Mouse (Mus musculus) c-Kit-positive CD71-positive TER-119-negative erythroid progenitor cells, embryonic 14.5 days (primary cell): ENCODE measurements around the gene Sh3d19.

Experiments used
- DNase-seq: peaks from one replicate; pipeline ENCODE4 v3.0.0-alpha.2; 2013; ENCODE audit warnings: low read depth

Gene Sh3d19

GRCm38 (mm10) chr3:86028658-86029375 lies 57.9 kb downstream of the Sh3d19 start:
- DNase-seq = no peak

- no peak for DNase-seq
Measured at GRCm38 (mm10) chr3:86030566-86030965, 59.7 kb downstream of the Sh3d19 start.

- no peak for DNase-seq
Measured at GRCm38 (mm10) chr3:86033455-86034090, 62.7 kb downstream of the Sh3d19 start.

GRCm38 (mm10) chr3:86037926-86038484 lies 67.1 kb downstream of the Sh3d19 start:
- DNase-seq = no peak

- no peak for DNase-seq
Measured at GRCm38 (mm10) chr3:86038648-86039047, 67.7 kb downstream of the Sh3d19 start.

GRCm38 (mm10) chr3:86040286-86041201 lies 69.6 kb downstream of the Sh3d19 start:
- DNase-seq = no peak

- no peak for DNase-seq
Measured at GRCm38 (mm10) chr3:86047686-86048408, 76.9 kb downstream of the Sh3d19 start.

GRCm38 (mm10) chr3:86049041-86049440 lies 78.1 kb downstream of the Sh3d19 start:
- DNase-seq = no peak

- DNase-seq = no peak
Measured at GRCm38 (mm10) chr3:86056678-86057077, 85.8 kb downstream of the Sh3d19 start.

GRCm38 (mm10) chr3:86057436-86058095 lies 86.7 kb downstream of the Sh3d19 start:
- no peak for DNase-seq

GRCm38 (mm10) chr3:86069646-86070250 lies 98.8 kb downstream of the Sh3d19 start:
- DNase-seq = no peak

- DNase-seq = no peak
Measured at GRCm38 (mm10) chr3:86070799-86071198, 99.9 kb downstream of the Sh3d19 start.

GRCm38 (mm10) chr3:86072066-86072465 lies 101.2 kb downstream of the Sh3d19 start:
- no peak for DNase-seq

- no peak for DNase-seq
Measured at GRCm38 (mm10) chr3:86072889-86073288, 102.0 kb downstream of the Sh3d19 start.

GRCm38 (mm10) chr3:86075593-86075992 lies 104.7 kb downstream of the Sh3d19 start:
- DNase-seq = no peak

GRCm38 (mm10) chr3:86076511-86077283 lies 105.8 kb downstream of the Sh3d19 start:
- no peak for DNase-seq

- no peak for DNase-seq
Measured at GRCm38 (mm10) chr3:86083051-86083450, 112.1 kb downstream of the Sh3d19 start.

GRCm38 (mm10) chr3:86085001-86085400 lies 114.1 kb downstream of the Sh3d19 start:
- no peak for DNase-seq

- DNase-seq = no peak
Measured at GRCm38 (mm10) chr3:86087872-86088271, 117.0 kb downstream of the Sh3d19 start.
